Comparison of ENCODE assay signal across 16 mouse cellular contexts in genomic region chr14:21287726-21288442, GRCm38 (mm10).
DNase-seq lines count a peak whose midpoint lies in the region; ATAC-seq lines count a peak whose summit lies in the region.
"Had no signal": no experiment of that assay in that cellular context is flagged by ENCODE, and none has a peak within 500 bp of the region (broad histone marks: within the 10 kb centered on the region; RNA-seq: fewer than 3 reads in every experiment).

No protein-coding gene starts in this region.

- WGBS in embryonic facial prominence, embryonic 15.5 days, result 29% methylated on average over 9 of the region's 9 CpGs

- no peak overlapping the region for H3K9ac ChIP-seq in embryonic facial prominence, embryonic 15.5 days
- H3K9ac ChIP-seq: intestine, embryonic 15.5 days; lung, embryonic 14.5 days; neural tube, embryonic 12.5 days had no signal

- H3K4me2 ChIP-seq in embryonic facial prominence, embryonic 15.5 days (replicated peaks), result no peak overlapping the region
- H3K4me2 ChIP-seq: intestine, embryonic 15.5 days; lung, embryonic 14.5 days; neural tube, embryonic 12.5 days had no signal

- H3K9me3 ChIP-seq in embryonic facial prominence, embryonic 15.5 days (replicated peaks), result no peaks in the 10 kb centered on the region
- H3K9me3 ChIP-seq: intestine, embryonic 15.5 days; neural tube, embryonic 12.5 days had no signal

- ATAC-seq in activated CD4-positive, CD25-positive, alpha-beta regulatory T cell, adult 4 months, result peak; percentile 46
- ATAC-seq in embryonic facial prominence, embryonic 15.5 days (ENCODE audit: insufficient number of reproducible peaks, low FRiP score, low TSS enrichment, low read depth), result peak; percentile 60; the same call in 1 of the 2 replicates
- ATAC-seq: intestine, embryonic 15.5 days had no signal

- H3K4me3 ChIP-seq in embryonic facial prominence, embryonic 15.5 days (replicated peaks), result no peak overlapping the region
- H3K4me3 ChIP-seq: intestine, embryonic 15.5 days; neural tube, embryonic 12.5 days had no signal

- H3K27me3 ChIP-seq in embryonic facial prominence, embryonic 15.5 days, result no peaks in the 10 kb centered on the region
- H3K27me3 ChIP-seq: CH12.LX; intestine, embryonic 15.5 days; neural tube, embryonic 12.5 days had no signal

- peak overlapping the region; percentile 67 for H3K27ac ChIP-seq in embryonic facial prominence, embryonic 15.5 days (replicated peaks)
- H3K27ac ChIP-seq: intestine, embryonic 15.5 days; neural tube, embryonic 12.5 days; stomach, postnatal 0 days had no signal

- H3K4me1 ChIP-seq in embryonic facial prominence, embryonic 15.5 days, result peaks cover 17% of the 10 kb centered on the region
- H3K4me1 ChIP-seq: intestine, embryonic 15.5 days; neural tube, embryonic 12.5 days had no signal

- DNase-seq in CD4-positive, CD25-positive, alpha-beta regulatory T cell, adult 2 months (ENCODE audit: low read depth, low spot score), result peak; percentile 20
- DNase-seq in thymus, adult 18-20 months, result peak; percentile 7 to 11
- no peak for DNase-seq in cerebellum, postnatal 10 days
- no peak for DNase-seq in lung, postnatal 36 days
- DNase-seq in heart, adult 18-20 months, result no peak
- DNase-seq: cerebellum, adult 11-12 months; heart, postnatal 36 days; kidney, postnatal 25 days; left cerebral cortex, postnatal 4 days; lung, embryonic 14.5 days had no signal

- no peaks in the 10 kb centered on the region for H3K36me3 ChIP-seq in embryonic facial prominence, embryonic 15.5 days
- H3K36me3 ChIP-seq: intestine, embryonic 15.5 days; neural tube, embryonic 12.5 days had no signal

Comparison
In these comparisons a context has a peak if more than half of its experiments do, and no peak if none do; other contexts are left out.
1. DNase-seq: peak in CD4-positive, CD25-positive, alpha-beta regulatory T cell, adult 2 months (single experiment) and thymus, adult 18-20 months (2 of 2); none in cerebellum, postnatal 10 days (0 of 2), lung, postnatal 36 days (single experiment) and heart, adult 18-20 months (0 of 2).